Mouse (Mus musculus): ENCODE results near the gene Mmp11. TPM values are rescaled to one million over a fixed set of nuclear protein-coding genes. Genes with fewer than 3 reads are reported as not detected.
A peak's percentile ranks its signal among the peaks of the same experiment; 100 is the strongest.

The Mmp11 gene
- 9.9 and 14.6 TPM in 2 replicates for polyA plus RNA-seq (2015; fragmentation: Nextera tagmentation; extraction: Ambion mirVana)

DNA sequence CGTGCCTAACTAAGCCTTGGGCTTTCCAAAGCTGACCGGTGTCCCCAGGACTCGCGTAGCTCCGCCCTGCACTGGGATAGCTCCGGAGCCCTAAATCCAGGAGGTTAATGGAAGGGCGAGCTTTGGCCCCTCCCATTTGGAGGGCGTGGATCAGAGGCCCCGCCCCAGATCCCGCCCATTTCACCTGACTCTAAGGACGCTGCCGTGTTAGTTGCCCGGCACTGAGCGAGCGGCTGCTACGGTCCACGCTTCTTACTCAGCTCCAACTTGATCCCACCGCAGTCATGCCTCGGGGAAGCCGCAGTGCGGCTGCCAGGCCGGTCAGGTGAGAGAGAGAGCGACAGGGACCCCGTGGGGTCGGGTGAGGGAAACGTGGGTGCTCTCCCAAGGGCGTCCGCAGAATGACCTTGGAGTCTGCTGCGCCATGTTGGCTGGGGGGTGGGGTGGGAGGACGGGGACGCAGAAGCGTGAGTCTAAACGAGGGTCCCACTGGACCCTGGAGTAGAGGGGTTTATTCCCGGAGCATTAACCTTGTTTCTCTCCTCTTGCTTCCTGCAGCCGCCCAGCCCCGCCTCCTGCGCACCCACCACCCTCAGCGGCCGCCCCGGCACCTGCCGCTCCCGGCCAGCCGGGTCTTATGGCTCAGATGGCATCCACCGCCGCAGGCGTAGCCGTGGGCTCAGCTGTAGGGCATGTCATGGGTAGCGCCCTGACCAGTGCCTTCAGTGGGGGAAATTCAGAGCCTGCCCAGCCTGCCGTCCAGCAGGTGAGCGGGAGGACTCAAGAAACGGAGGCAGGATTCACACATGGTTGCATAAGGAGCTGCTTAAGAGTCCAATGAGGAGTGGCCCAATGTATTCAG lies at the start of gene Mmp11:
Gene Mmp11, minus strand, starts transcription at position 817 of the 862 bp plus-strand sequence.
- no peak for TF ChIP-seq EP300 (optimal IDR thresholded peaks at IDR 0.05)
- no peak for TF ChIP-seq CTCF (IDR thresholded peaks at IDR 0.05; ENCODE audit: low read depth)
- Histone ChIP-seq H3K27me3 (ENCODE audit: control insufficient read depth, insufficient read depth, low read length) (no peaks in the 10 kb centered on the region), H3K27ac (replicated peaks) (no peak within 1 kb of the TSS; the same call in 1 of the 2 replicates), H3K4me2 (replicated peaks; ENCODE audit: low read depth) (peak within 1 kb of the TSS; percentile 74), H3K4me3 (ENCODE audit: low read depth, low read length) (peak within 1 kb of the TSS; percentile 56), H3K4me1 (replicated peaks; ENCODE audit: control insufficient read depth, insufficient read depth) (peaks cover 11% of the 10 kb centered on the region), H3K9me3 (ENCODE audit: control insufficient read depth, low read length) (no peaks in the 10 kb centered on the region), H3K36me3 (ENCODE audit: control insufficient read depth, insufficient read depth, low read length) (no peaks in the 10 kb centered on the region), H3K9ac (ENCODE audit: low read length) (peak within 1 kb of the TSS; percentile 62)
- peak; percentile 85 for ATAC-seq (ENCODE audit: low FRiP score, low TSS enrichment)
- DNase-seq (ENCODE audit: low spot score) = peak; percentile 93
- 4% methylated on average over 45 of the region's 51 CpGs for WGBS

DNA sequence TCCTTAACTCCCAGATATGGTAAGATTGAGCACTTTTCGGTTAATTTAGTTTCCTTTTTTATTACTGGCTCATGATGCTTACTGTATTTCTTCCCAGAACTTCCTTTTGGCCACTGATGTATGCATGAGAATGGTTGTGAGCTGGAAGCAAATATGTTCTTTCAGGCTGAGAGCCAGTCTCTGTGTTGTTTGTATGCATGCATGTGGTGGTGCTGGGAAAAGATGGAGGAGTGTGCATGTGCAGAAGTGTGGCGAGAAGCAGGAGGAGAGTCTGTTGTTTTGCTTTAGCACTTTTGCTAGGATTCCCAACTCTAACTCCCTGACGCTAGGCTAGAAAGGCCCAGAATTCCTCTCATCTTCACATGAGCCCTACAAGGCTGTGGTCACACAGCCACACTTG lies 43.1 kb upstream of the Mmp11 start:
- H3K27ac ChIP-seq (replicated peaks) = no peak overlapping the region
- no peaks in the 10 kb centered on the region for H3K9me3 ChIP-seq (ENCODE audit: control insufficient read depth, low read length)
- ATAC-seq (ENCODE audit: low FRiP score, low TSS enrichment) (no peak), DNase-seq (ENCODE audit: low spot score) (no peak)
- 84% methylated on average over 3 of the region's 3 CpGs for WGBS
- H3K27me3 ChIP-seq (ENCODE audit: control insufficient read depth, insufficient read depth, low read length) = no peaks in the 10 kb centered on the region
- no peaks in the 10 kb centered on the region for H3K36me3 ChIP-seq (ENCODE audit: control insufficient read depth, insufficient read depth, low read length)
- no peak overlapping the region for H3K4me2 ChIP-seq (replicated peaks; ENCODE audit: low read depth)
- TF ChIP-seq EP300 (optimal IDR thresholded peaks at IDR 0.05) (no peak), CTCF (IDR thresholded peaks at IDR 0.05; ENCODE audit: low read depth) (no peak)
- no peaks in the 10 kb centered on the region for H3K4me1 ChIP-seq (replicated peaks; ENCODE audit: control insufficient read depth, insufficient read depth)
- no peak overlapping the region for H3K4me3 ChIP-seq (ENCODE audit: low read depth, low read length)
- H3K9ac ChIP-seq (ENCODE audit: low read length) = no peak overlapping the region

- no peak for ATAC-seq (ENCODE audit: low FRiP score, low TSS enrichment)
These were observed 42.5 kb upstream of the Mmp11 start for GRCm38 (mm10) chr10:75978835-75979157.

DNA sequence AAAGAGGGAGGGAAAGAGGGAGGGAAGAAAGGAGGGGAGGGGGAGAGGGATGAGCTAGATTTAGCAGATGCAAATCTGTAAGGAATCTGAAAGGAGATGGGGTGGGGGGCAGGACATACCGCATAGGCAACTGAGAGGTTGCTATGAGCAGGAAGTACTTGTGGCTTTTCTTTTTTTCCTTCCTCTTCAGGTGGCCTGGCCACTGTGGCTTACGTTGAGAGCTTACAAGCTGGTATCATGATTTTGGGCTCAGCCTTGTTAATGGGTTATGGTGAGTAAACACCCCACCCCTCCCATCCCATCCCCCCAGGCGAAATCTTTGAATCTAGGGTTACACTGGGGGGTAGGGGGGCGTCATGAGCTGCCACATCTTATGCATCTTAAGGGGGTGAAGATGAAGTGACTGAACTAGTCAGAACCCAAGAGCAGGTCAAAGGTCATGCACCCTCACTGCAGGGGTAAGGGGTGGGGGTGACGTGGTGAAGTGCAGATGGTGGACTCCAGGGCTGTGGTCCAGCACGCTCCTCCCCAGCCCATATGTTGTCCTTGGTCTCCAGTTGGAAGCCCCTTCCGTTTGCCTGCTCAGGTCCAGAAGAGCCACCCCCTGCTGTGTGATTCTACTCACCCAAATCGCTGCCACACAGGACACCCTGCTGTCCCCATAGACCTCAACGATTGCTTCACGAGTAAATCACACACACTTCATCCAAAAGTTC lies 42.0 kb upstream of the Mmp11 start:
- DNase-seq (ENCODE audit: low spot score) (no peak), ATAC-seq (ENCODE audit: low FRiP score, low TSS enrichment) (no peak)
- Histone ChIP-seq H3K4me2 (replicated peaks; ENCODE audit: low read depth) (no peak overlapping the region), H3K36me3 (ENCODE audit: control insufficient read depth, insufficient read depth, low read length) (no peaks in the 10 kb centered on the region), H3K9me3 (ENCODE audit: control insufficient read depth, low read length) (no peaks in the 10 kb centered on the region), H3K9ac (ENCODE audit: low read length) (no peak overlapping the region), H3K27ac (replicated peaks) (no peak overlapping the region), H3K27me3 (ENCODE audit: control insufficient read depth, insufficient read depth, low read length) (no peaks in the 10 kb centered on the region), H3K4me1 (replicated peaks; ENCODE audit: control insufficient read depth, insufficient read depth) (no peaks in the 10 kb centered on the region), H3K4me3 (ENCODE audit: low read depth, low read length) (no peak overlapping the region)
- 47% methylated on average over 10 of the region's 10 CpGs for WGBS
- TF ChIP-seq EP300 (optimal IDR thresholded peaks at IDR 0.05) (no peak), CTCF (IDR thresholded peaks at IDR 0.05; ENCODE audit: low read depth) (no peak)

More at GRCm38 (mm10) chr10:75978835-75979157, 42.5 kb upstream of the Mmp11 start:
- no peak for TF ChIP-seq EP300 (optimal IDR thresholded peaks at IDR 0.05)
- no peak for TF ChIP-seq CTCF (IDR thresholded peaks at IDR 0.05; ENCODE audit: low read depth)
- 83% methylated on average over 5 of the region's 5 CpGs for WGBS
- no peak for DNase-seq (ENCODE audit: low spot score)
- H3K9me3 ChIP-seq (ENCODE audit: control insufficient read depth, low read length) = no peaks in the 10 kb centered on the region
- no peaks in the 10 kb centered on the region for H3K36me3 ChIP-seq (ENCODE audit: control insufficient read depth, insufficient read depth, low read length)
- no peak overlapping the region for H3K9ac ChIP-seq (ENCODE audit: low read length)
- H3K4me3 ChIP-seq (ENCODE audit: low read depth, low read length) = no peak overlapping the region
- no peaks in the 10 kb centered on the region for H3K4me1 ChIP-seq (replicated peaks; ENCODE audit: control insufficient read depth, insufficient read depth)
- no peak overlapping the region for H3K27ac ChIP-seq (replicated peaks)
- no peak overlapping the region for H3K4me2 ChIP-seq (replicated peaks; ENCODE audit: low read depth)
- H3K27me3 ChIP-seq (ENCODE audit: control insufficient read depth, insufficient read depth, low read length) = no peaks in the 10 kb centered on the region

- H3K9me3 ChIP-seq (ENCODE audit: control insufficient read depth, low read length) = no peaks in the 10 kb centered on the region
- H3K4me2 ChIP-seq (replicated peaks; ENCODE audit: low read depth) = no peak overlapping the region
- no peak overlapping the region for H3K27ac ChIP-seq (replicated peaks)
- no peak for ATAC-seq (ENCODE audit: low FRiP score, low TSS enrichment)
- no peak for TF ChIP-seq EP300 (optimal IDR thresholded peaks at IDR 0.05)
- TF ChIP-seq CTCF (IDR thresholded peaks at IDR 0.05; ENCODE audit: low read depth) = peak; percentile 78
- WGBS = 76% methylated on average over 5 of the region's 5 CpGs
- no peak overlapping the region for H3K4me3 ChIP-seq (ENCODE audit: low read depth, low read length)
- H3K36me3 ChIP-seq (ENCODE audit: control insufficient read depth, insufficient read depth, low read length) = no peaks in the 10 kb centered on the region
- DNase-seq (ENCODE audit: low spot score) = no peak
- no peaks in the 10 kb centered on the region for H3K4me1 ChIP-seq (replicated peaks; ENCODE audit: control insufficient read depth, insufficient read depth)
- no peak overlapping the region for H3K9ac ChIP-seq (ENCODE audit: low read length)
- no peaks in the 10 kb centered on the region for H3K27me3 ChIP-seq (ENCODE audit: control insufficient read depth, insufficient read depth, low read length)
These were observed 38.9 kb upstream of the Mmp11 start for GRCm38 (mm10) chr10:75975216-75975615.

DNA sequence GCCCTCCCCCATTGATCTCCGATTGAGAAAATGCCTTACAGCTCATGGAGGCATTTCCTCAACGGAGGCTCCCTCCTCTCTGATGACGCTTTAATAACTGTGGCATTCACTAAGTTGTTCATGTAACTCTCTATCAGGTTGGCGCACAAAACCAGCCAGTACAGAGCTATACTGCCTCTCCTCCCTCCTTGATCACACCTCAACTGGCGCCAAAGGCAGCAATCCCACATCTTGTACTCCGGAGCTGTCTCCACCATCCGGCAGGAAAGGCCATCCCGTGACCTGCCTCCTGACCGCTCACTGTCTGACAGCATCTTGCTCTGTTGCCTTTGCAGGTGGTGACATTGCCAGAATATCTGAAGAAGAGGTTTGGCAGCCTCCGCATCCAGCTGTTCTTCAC lies 37.5 kb upstream of the Mmp11 start:
- no peak overlapping the region for H3K9ac ChIP-seq (ENCODE audit: low read length)
- H3K27me3 ChIP-seq (ENCODE audit: control insufficient read depth, insufficient read depth, low read length) = no peaks in the 10 kb centered on the region
- WGBS = 84% methylated on average over 10 of the region's 10 CpGs
- DNase-seq (ENCODE audit: low spot score) (no peak), ATAC-seq (ENCODE audit: low FRiP score, low TSS enrichment) (no peak)
- no peaks in the 10 kb centered on the region for H3K4me1 ChIP-seq (replicated peaks; ENCODE audit: control insufficient read depth, insufficient read depth)
- no peaks in the 10 kb centered on the region for H3K9me3 ChIP-seq (ENCODE audit: control insufficient read depth, low read length)
- no peak overlapping the region for H3K4me2 ChIP-seq (replicated peaks; ENCODE audit: low read depth)
- H3K36me3 ChIP-seq (ENCODE audit: control insufficient read depth, insufficient read depth, low read length) = no peaks in the 10 kb centered on the region
- no peak for TF ChIP-seq EP300 (optimal IDR thresholded peaks at IDR 0.05)
- no peak for TF ChIP-seq CTCF (IDR thresholded peaks at IDR 0.05; ENCODE audit: low read depth)
- no peak overlapping the region for H3K4me3 ChIP-seq (ENCODE audit: low read depth, low read length)
- no peak overlapping the region for H3K27ac ChIP-seq (replicated peaks)
